Mouse (Mus musculus) MEL-GATA-1-ER (cell line): Measurements from ENCODE around the gene Rpl13.

Experiments used
- DNase-seq: peaks from one replicate; pipeline ENCODE4 v3.0.0-alpha.2; 2012; ENCODE audit warnings: low read depth; ENCODE audit errors: extremely low read depth

Rpl13 gene

DNA sequence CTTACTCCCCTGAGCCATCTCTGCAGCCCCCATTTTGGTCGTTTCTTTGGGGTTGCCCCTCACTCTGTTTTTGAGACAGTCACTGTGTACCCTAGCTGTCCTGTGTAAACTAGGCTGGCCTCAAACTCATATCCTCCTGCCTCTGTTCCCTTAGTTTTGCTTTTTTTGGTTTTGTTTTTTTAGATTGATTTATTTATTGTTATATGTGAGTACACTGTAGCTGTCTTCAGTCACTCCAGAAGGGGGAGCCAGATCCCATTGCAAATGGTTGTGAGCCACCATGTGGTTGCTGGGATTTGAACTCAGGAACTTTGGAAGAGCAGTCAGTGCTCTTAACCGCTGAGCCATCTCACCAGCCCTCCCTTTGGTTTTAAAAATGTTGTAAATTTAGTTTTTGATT lies 4.4 kb downstream of the Rpl13 start:
- DNase-seq: no peak

DNA sequence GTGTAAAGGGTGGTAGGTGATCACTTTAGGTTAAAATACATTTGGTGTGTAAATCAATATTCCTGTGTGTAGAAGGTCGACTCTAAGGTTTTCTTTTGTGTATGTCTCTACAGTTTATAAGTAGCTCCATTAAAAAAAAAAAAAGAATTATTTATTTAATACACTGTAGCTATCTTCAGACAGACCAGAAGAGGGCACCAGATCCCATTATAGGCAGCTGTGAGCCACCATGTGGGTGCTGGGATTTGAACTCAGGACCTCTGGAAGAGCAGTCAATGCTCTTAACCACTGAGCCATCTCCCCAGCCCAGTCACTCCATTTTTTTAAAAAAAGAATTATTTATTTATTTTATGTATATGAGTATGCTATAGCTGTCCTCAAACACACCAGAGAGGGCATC lies 5.9 kb downstream of the Rpl13 start:
- DNase-seq: no peak

DNA sequence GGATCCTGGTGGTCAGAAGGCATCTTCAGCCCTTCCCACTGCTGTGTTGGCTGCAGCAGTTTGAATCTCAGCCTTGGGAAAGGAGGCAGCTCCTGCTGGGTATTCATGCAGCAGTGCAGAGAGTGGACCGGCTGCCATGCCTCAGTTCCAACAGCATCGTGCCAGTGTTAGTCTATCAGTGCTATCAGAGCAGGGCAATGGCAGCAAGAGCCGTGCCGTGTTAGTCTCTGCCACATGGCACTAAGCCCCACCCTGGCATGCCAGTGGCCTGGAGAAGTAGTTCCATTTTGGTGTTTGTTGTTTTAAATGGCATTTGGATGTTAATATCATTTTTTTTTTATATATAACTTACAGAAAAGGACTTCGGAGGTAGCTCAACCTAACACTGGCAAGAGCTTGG lies 6.8 kb downstream of the Rpl13 start:
- DNase-seq: no peak

DNA sequence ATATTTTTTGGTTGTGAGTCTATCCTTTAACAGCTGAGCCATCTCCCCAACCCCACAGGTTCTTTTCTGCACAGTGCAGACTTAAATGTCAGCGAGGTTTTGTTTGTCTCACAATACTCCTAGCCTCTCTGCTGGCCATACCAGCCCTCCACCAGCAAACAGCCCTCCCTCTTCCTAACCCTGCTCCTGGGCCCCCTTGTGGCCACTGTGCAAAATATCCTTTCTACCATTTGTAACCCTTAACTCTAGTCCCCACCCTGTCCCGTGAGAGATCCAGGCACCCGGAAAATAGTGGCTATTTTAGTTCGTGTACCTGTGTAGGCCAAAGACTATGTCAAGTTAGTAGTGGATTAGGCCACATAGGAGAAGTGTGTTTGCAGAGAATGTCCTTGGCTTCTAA lies 8.5 kb downstream of the Rpl13 start:
- no peak for DNase-seq

DNA sequence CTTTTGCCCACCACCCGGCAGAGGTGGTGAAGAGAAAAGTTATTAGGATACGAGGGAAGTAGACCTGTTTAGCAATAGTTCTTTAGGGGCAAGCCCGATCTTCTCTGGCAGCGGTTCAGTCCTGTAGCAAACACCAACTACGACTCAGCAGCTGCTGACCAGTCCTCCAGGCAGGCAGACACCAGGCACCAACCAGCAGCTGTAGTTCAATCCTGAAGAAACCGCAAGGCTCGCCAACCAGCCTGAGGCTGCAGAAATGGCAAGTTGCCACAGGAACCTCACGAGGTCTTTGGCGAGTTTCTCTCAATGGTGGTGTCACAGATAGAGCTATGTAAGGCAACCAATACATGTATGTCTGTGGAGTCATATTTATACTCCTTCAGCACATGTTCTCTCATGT lies 10.7 kb downstream of the Rpl13 start:
- DNase-seq: no peak

DNA sequence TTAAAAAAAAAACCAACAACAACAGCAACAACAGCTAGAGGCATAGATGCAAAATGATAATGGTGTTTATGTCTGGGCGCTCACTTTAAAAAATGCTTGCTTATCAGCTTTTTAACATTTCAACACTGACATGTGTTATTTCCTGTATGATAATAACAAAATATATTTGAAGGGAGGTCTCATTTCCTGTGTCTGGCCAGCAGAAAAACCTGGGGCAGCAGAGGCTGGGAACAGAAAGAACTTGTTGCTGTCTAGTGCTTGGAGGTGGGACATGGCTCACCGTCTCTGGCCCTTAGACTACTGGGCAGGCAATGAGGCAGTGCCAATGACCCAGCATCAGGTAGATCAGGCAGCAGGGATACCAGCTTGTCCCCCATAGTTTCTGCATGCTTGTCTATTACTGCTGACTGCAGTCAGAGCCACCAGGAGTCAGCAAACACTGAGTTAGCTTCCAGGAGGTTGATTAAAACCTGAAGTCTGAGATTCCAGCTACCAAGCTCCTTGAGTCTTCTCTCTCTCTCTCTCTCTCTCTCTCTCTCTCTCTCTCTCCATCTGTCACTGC lies 11.8 kb downstream of the Rpl13 start:
- no peak for DNase-seq

DNA sequence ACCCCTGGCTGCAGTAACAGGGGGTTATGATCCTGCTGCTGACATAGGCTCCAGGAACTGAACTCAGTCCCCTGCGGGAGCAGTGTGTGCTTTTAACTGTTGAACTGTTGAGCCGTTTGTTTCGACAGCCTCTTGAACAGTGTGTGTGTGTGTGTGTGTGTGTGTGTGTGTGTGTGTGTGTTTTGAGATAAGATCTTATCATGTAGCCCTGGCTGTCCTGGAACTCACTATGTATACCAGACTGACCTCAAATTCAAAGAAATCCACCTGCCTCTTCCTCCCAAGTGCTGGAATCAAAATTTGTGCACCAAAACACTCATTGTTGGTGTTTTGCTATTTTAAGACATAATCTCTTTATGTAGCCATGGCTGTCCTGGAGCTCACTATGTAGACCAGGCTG lies 12.5 kb downstream of the Rpl13 start:
- DNase-seq: no peak

DNA sequence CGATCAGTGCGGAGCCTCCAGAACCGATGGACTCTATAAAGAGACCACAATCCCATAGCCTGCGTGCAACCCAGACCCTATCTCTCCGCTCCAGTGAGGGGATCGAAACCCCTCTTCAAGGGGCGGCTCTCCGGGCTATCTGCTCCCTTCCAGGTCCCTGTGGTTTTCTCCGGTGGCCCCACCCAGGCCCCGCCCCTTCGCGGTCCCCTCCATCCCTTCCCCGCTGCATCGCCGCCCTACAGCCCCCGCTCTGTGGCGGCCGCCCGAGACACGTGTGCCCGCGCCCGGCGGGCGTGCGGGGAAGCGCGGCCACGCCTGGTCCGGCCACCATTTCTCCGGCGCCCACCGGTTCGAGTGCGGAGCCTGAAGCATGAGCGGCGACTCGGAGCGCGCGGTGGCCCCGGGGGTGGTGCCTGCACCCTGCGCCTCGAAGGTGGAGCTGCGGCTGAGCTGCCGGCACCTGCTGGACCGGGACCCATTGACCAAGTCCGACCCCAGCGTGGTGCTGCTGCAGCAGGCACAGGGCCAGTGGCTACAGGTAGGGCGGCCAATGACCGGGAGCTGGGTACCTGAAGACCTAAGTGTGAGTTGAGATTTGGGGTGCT lies 15.1 kb downstream of the Rpl13 start, which contains the start of gene Cpne7:
Gene Cpne7 (plus strand): TSS at position 248 of the 605 bp plus-strand sequence.
- DNase-seq: no peak

DNA sequence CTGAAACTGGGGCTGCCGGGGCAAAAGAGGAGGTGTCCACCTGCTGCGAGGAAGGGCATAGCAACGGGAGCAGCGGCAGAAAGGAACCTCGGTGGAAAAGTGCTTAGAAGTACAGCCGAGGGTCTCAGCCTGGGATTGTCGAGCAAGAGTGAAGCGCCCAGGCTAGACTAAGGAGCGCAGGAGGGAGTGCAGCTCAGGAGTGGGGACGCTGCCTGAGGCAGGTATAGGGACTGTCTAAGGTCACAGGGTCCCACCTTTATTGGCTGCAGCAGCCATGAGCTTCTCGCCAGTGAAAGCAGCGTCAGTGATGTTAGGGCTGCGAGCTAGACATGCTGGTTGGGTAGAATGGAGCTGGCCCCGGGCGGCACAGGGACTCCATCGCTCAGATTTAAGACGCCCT lies 15.6 kb downstream of the Rpl13 start:
- no peak for DNase-seq

DNA sequence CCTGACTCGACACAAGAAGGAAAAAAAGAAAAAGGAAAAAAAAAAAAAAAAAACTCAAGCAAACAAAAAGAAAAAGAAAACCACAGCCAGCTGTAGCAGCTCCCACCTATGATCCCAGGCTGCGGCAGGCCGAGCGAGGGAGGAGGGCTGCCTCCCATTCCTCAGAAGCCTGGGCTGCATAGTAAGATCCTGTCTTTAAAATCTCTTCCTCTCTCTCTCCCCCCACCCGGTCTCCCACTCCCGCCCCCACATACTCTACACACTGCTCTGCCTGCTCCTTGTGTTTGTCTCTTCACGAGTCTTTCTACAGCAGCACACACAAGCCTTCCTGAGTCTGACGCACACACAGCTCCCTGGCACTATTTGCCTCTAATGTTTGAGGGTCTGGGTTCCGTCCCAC lies 19.9 kb downstream of the Rpl13 start:
- DNase-seq: no peak

DNA sequence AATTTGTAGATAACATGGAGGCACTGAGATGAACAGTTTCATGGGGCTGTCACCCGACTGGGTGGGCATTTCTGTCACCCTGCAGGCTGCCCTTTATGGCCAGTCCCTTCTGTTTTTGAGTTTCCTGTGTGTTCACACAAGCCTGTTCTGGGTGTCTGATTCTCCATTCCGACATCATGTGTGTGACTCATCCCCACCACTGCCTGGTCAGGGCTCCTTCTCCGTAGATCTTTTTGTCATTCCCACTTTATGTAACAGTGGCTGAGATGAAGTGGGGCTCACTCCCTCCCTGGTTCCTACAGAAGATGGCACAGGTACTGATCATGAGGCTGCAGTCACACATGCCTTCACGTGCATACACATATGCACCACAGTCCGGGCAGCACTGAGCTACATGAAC lies 20.5 kb downstream of the Rpl13 start:
- no peak for DNase-seq

DNA sequence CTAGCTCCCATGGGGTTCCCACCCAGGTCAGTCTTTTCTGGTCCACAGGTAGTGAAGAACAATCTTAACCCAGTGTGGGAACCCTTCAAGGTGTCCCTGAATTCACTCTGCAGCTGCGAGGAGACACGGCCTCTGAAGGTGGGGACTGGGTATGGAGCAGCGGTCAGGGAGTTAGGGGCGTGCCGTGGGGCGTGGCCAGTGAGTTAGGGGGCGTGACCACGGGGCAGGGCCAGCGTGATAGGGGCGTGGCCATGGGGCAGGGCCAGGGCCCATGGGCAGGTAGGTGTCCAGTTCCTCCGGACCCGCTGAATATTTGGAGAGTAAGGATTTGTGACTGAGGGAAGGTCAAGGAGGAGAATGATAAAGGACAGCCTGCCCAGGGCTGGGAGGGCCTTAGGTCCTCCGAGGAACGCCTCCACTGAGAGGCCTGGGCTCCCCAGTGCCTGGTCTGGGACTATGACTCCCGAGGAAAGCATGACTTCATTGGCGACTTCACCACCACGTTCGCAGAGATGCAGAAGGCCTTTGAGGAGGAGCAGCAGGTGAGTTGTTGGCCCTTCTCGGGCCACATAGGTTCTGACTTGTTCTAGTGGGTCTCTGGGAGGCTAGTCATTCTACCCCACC lies 24.2 kb downstream of the Rpl13 start:
- DNase-seq: no peak

DNA sequence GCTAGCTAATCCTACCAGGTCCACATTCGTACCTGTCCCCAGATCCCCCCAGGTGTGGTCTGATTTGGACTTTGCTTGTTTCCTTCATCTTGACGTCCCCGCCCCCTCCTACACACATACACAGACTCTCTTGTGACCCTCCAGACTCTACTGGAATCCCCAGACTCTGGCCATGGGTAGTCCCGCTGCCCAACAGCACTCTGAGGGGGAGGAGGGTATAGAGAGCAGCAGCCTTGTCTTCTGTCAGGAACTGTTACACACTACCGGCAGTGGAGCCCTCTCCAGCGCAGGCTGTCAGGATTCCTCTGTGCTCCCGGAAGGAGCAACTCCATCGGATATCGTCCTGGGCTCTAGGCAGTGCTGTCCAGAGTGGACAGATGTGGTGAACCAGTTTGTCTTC lies 28.9 kb downstream of the Rpl13 start:
- no peak for DNase-seq

DNA sequence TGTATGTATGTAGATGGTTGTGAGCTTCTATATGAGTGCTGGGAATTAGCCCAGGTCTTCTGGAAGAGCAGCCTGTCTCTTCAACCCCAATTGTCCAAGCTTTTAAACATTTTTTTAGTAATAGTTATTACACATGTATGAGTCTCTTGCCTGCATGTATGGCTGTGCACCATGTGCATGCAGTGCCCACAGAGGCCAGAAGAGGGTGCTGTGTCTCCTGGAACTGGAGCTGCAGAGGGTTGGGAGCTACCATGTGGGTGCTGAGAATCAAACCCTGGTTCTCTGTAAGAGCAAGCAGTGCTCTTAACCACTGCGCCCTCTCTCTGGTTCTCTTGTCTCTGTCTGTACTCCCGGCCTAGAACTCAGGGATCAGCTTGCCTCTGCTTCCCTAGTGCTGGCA lies 30.8 kb downstream of the Rpl13 start:
- DNase-seq: no peak

DNA sequence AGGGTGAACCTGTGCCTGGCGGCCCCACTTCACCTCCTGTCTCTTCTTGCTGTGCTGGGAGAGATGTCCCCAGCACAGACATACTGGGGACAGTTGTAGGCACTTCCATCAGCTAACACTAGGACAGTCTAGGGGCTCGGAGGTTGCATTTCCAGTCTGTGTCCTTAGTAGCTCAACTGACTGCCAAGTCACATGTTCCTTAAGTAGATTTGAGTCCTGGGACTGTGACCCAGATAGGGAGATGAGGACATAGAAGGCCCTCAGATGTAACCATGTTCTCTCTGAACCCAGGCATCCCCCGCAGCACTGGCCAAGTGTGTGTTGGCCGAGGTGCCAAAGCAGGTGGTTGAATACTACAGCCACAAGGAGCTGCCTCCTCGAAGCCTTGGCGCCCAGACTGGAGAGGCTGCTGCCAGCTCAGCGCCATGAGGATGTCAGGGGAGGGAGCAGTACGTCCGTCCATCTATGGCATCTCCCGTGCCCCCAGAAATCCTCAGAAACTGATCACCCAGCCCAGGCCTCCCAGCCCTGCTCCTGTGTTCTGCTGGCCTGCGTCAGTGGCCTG lies 32.1 kb downstream of the Rpl13 start:
- no peak for DNase-seq

DNA sequence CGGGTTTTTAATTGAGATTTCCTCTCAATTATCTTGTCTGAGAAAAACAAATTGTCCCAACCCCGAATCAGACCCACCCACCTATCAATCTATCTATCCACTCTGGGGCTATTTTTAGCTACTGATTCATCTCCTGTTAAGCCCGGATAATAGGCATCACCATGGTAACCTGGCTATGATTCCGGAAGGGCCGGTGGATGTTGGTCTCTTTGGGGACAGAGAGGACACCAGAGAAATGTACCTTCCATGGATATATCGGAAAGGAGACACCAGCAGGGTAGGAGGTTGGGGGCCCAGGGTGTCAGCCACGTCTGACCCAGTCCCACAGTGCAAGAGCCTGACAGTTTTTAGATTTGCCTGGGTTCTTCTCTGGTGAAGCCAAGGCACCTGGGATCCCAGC lies 33.3 kb downstream of the Rpl13 start:
- DNase-seq: no peak

DNA sequence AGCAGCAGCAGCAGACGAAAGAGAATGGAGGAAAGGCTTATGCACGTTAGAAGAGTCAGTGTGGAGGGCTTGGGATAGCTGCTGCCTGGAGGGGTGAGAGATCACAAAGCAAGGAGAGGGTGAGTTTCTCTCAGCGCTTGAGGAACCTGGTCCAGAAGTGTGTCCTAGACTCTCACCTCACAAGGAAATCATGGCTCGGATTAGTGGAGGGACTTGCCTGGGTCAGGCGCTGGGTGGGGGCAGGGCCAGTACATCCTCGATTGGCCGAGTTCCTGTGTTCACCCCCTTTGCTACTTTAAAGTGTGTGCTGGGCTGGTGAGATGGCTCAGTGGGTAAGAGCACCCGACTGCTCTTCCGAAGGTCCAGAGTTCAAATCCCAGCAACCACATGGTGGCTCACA lies 33.7 kb downstream of the Rpl13 start:
- no peak for DNase-seq

DNA sequence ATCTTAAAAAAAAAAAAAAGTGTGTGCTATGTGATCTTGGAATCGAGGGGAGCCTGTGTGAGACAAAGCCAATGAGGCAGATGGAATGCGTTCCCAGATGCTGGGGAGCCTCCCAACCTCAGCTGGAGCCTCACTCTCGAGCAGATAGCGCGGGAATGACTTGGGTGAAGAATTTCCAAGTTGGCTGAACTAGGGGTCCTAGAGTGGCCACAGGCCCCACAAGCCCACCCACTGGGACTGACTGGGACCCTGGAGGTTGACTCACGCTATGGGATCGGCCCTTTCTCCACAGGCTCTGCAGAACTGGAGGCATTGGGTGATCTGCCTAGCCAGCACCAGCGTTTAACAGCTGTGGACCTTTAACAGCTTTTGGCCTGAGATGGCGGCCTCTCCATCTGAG lies 34.1 kb downstream of the Rpl13 start:
- DNase-seq: no peak

DNA sequence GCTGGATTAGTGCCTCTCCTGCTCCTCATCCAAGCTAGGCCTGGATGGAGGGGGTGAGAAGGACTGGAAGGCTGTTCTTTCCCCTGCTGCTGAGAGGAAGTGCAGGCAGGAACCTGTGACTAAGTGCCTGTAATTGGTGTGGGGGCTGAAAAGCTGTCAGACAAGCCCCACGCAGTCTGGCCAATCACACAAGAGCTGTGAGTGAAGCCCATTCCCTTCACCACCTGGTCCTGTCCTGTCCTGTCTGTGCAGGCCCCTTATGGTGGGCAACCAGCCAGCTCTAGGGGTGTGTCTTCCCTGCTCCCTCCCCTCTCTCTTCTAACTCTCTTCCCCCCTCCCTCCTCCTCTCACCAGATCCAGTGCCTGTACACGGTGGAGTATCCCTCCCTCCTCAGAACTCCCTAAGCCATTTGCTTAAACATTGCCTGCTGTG lies 35.5 kb downstream of the Rpl13 start:
- DNase-seq: no peak

DNA sequence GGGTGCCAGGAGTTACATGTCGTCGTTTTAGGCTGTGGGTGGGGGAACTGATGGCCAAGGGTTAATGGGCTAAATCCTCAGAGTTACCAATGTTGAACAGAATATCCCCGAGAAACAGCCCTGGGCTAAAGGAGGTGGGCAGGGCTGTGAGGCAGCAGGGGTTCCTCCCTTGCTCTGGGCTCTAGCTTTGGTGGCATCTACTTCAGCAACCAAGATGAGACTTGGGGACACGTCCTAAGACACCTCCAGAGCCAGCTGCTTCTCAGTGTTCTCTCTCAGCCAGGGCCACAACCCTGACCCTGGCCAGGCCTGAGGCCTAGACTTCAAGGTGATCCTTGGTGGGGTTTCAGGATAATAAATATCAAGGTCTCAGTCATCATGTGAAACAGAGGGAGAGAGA lies 36.6 kb downstream of the Rpl13 start:
- no peak for DNase-seq

DNA sequence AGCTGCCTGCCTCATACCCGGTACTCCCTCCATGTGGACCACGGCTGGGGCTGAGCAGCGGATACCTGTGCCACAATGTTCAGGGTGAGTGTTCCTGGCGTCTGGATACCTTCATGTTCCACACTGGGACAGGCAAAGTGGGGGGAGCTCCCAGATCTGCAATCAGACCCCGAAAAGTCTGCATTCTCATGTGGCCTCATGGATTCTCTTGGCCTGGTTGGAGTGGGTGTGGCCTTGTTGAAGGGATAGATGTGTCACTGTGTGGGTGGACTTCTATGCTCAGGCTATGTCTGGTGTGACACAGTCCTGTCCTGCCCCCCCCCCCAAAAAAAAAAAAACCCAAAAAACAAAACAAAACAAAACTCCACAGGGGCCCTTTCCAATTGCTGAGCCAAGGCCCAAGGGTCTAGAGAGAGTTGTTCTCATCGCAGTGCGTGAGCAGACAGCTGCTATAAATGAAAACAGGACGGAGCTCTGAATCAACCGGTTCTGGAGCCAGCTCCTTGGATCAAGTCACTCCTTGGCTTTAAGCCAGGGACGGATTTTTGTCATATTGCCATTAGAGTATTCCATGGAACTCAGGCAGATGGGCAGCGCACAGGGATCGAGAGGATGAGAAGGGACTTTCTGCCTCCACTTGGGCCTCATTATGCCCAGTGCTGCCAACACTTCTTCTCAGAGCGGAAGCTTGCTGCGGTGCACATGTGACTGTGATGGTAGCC lies 39.8 kb downstream of the Rpl13 start:
- no peak for DNase-seq

DNA sequence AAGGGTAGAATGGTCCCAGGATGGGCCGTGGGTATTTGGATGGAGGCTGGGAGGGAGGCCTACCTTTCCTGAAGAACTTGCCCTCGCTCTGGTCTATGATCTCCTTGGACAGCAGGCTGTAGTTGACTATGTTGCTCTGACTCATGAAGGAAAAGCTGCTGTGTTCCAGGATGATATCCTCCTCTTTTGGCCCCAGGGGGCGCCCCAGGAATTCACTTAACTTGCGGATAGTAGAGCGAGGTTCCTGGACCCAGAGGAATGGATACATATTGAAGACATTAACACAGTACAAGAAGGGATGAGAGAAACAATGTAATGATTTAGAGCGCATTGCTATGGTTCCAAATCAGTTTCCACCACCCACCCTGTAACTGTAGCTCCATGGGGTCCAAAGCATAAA lies 43.1 kb downstream of the Rpl13 start:
- DNase-seq: peak; percentile 11
